Mouse (Mus musculus): Measurements from ENCODE around the gene Vmn2r-ps159. TPM values are rescaled to one million over a fixed set of nuclear protein-coding genes. Genes with fewer than 3 reads are reported as not detected.
"Not testable (repeated sequence)": the region's sequence is repeated elsewhere in the genome, so short reads cannot be mapped to it uniquely, and the experiment has no call there.

Gene Vmn2r-ps159
- polyA plus RNA-seq (2015; fragmentation: Nextera tagmentation; extraction: Ambion mirVana): not detected in 2 replicates

- not testable (repeated sequence) for ATAC-seq (ENCODE audit: low read depth); H3K27ac ChIP-seq; DNase-seq; H3K4me3 ChIP-seq (replicated peaks); H3K27me3 ChIP-seq; H3K4me2 ChIP-seq; H3K4me1 ChIP-seq (replicated peaks); H3K9ac ChIP-seq; H3K36me3 ChIP-seq; H3K9me3 ChIP-seq (replicated peaks)
- WGBS (ENCODE audit: insufficient replicate concordance): 43% methylated on average over 3 of the region's 3 CpGs
These were observed at the start of gene Vmn2r-ps159 for GRCm38 (mm10) chr4:156330803-156331202. Gene Vmn2r-ps159 (plus strand): TSS chr4:156331103.

- not testable (repeated sequence) for H3K4me2 ChIP-seq; H3K4me1 ChIP-seq (replicated peaks); H3K9me3 ChIP-seq (replicated peaks); DNase-seq; H3K9ac ChIP-seq; H3K4me3 ChIP-seq (replicated peaks); H3K36me3 ChIP-seq; H3K27me3 ChIP-seq; H3K27ac ChIP-seq
- ATAC-seq (ENCODE audit: low read depth): peak; percentile 39
- 47% methylated on average over 4 of the region's 4 CpGs for WGBS (ENCODE audit: insufficient replicate concordance)
These were observed 10.9 kb downstream of the Vmn2r-ps159 start for GRCm38 (mm10) chr4:156341601-156342504.

- Histone ChIP-seq H3K27me3 (no peaks in the 10 kb centered on the region), H3K4me1 (replicated peaks) (no peaks in the 10 kb centered on the region), H3K36me3 (no peaks in the 10 kb centered on the region), H3K9ac (no peak overlapping the region), H3K4me3 (replicated peaks) (no peak overlapping the region), H3K9me3 (replicated peaks) (peaks cover 7% of the 10 kb centered on the region; the same call in 1 of the 2 replicates), H3K27ac (no peak overlapping the region), H3K4me2 (no peak overlapping the region)
- DNase-seq: no peak
- WGBS (ENCODE audit: insufficient replicate concordance): 63% methylated on average over 2 of the region's 2 CpGs
- peak; percentile 59 for ATAC-seq (ENCODE audit: low read depth)
These were observed 11.8 kb downstream of the Vmn2r-ps159 start for GRCm38 (mm10) chr4:156342569-156343325.

- DNase-seq (no peak), ATAC-seq (ENCODE audit: low read depth) (peak; percentile 23; the same call in 1 of the 2 replicates)
- 68% methylated on average over 1 of the region's 1 CpGs for WGBS (ENCODE audit: insufficient replicate concordance)
- H3K36me3 ChIP-seq: no peaks in the 10 kb centered on the region
- no peaks in the 10 kb centered on the region for H3K27me3 ChIP-seq
- no peaks in the 10 kb centered on the region for H3K4me1 ChIP-seq (replicated peaks)
- H3K4me3 ChIP-seq (replicated peaks): no peak overlapping the region
- peaks cover 7% of the 10 kb centered on the region; the same call in 1 of the 2 replicates for H3K9me3 ChIP-seq (replicated peaks)
- no peak overlapping the region for H3K4me2 ChIP-seq
- no peak overlapping the region for H3K27ac ChIP-seq
- no peak overlapping the region for H3K9ac ChIP-seq
These were observed 12.4 kb downstream of the Vmn2r-ps159 start for GRCm38 (mm10) chr4:156343332-156343731.

- not testable (repeated sequence) for H3K4me2 ChIP-seq; DNase-seq; H3K9me3 ChIP-seq (replicated peaks); H3K36me3 ChIP-seq; H3K4me3 ChIP-seq (replicated peaks); H3K27me3 ChIP-seq; H3K27ac ChIP-seq; H3K4me1 ChIP-seq (replicated peaks); H3K9ac ChIP-seq
- ATAC-seq (ENCODE audit: low read depth): peak; percentile 58; the same call in 1 of the 2 replicates
- WGBS (ENCODE audit: insufficient replicate concordance): 31% methylated on average over 3 of the region's 3 CpGs
These were observed 26.0 kb downstream of the Vmn2r-ps159 start for GRCm38 (mm10) chr4:156356756-156357437.

Other genes starting within 250 kb of the Vmn2r-ps159 start
- gene 9430015G10Rik, start 221.1 kb upstream of the Vmn2r-ps159 start, polyA plus RNA-seq (2015; fragmentation: Nextera tagmentation; extraction: Ambion mirVana): 11.8 and 13.8 TPM in 2 replicates
- gene Rnf223, start 200.6 kb upstream of the Vmn2r-ps159 start, polyA plus RNA-seq (2015; fragmentation: Nextera tagmentation; extraction: Ambion mirVana): 0.05 and 0.06 TPM in 2 replicates
- gene Agrn, start 133.6 kb upstream of the Vmn2r-ps159 start, polyA plus RNA-seq (2015; fragmentation: Nextera tagmentation; extraction: Ambion mirVana): 8.5 and 8.7 TPM in 2 replicates
- gene Isg15, start 130.3 kb upstream of the Vmn2r-ps159 start, polyA plus RNA-seq (2015; fragmentation: Nextera tagmentation; extraction: Ambion mirVana): 5.5 and 5.9 TPM in 2 replicates
- gene AW011738, start 127.8 kb upstream of the Vmn2r-ps159 start, polyA plus RNA-seq (2015; fragmentation: Nextera tagmentation; extraction: Ambion mirVana): 0.89 and 1.0 TPM in 2 replicates
- gene Perm1, start 115.2 kb upstream of the Vmn2r-ps159 start, polyA plus RNA-seq (2015; fragmentation: Nextera tagmentation; extraction: Ambion mirVana): 0.08 TPM in 1 of 2 replicates, not detected in the other
- gene Plekhn1, start 96.2 kb upstream of the Vmn2r-ps159 start, polyA plus RNA-seq (2015; fragmentation: Nextera tagmentation; extraction: Ambion mirVana): 4.0 and 4.1 TPM in 2 replicates
- gene Noc2l, start 95.1 kb upstream of the Vmn2r-ps159 start, polyA plus RNA-seq (2015; fragmentation: Nextera tagmentation; extraction: Ambion mirVana): 69.0 and 73.9 TPM in 2 replicates
- 25.7 and 27.9 TPM in 2 replicates for gene Samd11, start 75.4 kb upstream of the Vmn2r-ps159 start, polyA plus RNA-seq (2015; fragmentation: Nextera tagmentation; extraction: Ambion mirVana)

All from liver, embryonic 13.5 days (tissue).